Mouse (Mus musculus) G1E (cell line): ENCODE data around the gene Hbs1l.

ENCODE experiments used
- CTCF ChIP-seq: IDR thresholded peaks from 2 replicates; pipeline ENCODE4 v1.5.1; 2012; ENCODE audit warnings: low read depth, low read length, inconsistent platforms, mixed read lengths
- GATA1 ChIP-seq: IDR thresholded peaks from 2 replicates; pipeline ENCODE4 v1.6.1; 2012; ENCODE audit warnings: borderline replicate concordance, low read length, inconsistent platforms, mixed read lengths
- POLR2AphosphoS5 ChIP-seq: IDR thresholded peaks from 2 replicates; pipeline ENCODE4 v1.6.1; 2012; ENCODE audit warnings: low read depth, low read length, inconsistent platforms; ENCODE audit not compliant: insufficient replicate concordance

DNA sequence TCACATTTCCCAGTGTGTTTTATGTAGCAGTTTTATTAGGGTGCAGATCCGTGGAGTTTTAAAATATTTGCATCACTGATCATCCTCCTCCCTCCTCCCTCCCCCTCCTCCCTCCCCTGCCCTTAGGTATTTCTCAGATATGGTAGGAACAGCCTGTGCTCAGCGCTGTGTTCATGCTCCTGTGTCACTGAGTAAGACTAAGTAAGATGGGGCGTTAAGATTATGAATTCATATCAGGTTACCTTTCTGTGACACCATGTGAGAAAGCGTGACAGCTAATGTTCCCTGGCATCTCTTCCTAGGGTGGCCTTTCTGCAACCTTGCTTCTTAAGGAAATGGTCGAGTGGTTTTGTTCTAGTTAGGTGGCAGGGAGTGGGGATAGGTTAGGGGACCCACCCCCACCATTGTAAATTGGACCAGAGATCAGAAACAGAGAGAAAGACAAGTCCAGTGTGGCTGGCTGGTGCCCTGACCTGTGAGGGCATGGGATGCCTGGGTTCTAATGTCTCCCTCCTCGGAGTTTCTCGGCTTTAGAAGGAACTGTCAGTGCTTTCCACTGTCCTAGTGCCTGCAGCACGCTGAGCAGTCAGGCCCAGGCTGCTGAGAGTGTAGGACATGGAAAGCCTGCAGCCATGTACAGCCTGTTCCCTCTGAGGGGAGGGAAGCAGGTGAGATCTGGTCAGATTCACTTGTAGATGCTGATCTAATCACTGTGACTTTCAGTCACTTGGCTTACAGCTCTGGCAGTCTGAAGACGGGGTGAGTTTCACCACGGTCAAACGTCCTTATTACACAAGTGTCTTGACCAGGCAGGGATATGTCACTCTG is 110.1 kb downstream of the Hbs1l start:
- TF ChIP-seq CTCF (no peak), POLR2AphosphoS5 (no peak), GATA1 (no peak)
